Mouse (Mus musculus): Measurements from ENCODE around the gene Ddx25.

Ddx25 gene

DNA sequence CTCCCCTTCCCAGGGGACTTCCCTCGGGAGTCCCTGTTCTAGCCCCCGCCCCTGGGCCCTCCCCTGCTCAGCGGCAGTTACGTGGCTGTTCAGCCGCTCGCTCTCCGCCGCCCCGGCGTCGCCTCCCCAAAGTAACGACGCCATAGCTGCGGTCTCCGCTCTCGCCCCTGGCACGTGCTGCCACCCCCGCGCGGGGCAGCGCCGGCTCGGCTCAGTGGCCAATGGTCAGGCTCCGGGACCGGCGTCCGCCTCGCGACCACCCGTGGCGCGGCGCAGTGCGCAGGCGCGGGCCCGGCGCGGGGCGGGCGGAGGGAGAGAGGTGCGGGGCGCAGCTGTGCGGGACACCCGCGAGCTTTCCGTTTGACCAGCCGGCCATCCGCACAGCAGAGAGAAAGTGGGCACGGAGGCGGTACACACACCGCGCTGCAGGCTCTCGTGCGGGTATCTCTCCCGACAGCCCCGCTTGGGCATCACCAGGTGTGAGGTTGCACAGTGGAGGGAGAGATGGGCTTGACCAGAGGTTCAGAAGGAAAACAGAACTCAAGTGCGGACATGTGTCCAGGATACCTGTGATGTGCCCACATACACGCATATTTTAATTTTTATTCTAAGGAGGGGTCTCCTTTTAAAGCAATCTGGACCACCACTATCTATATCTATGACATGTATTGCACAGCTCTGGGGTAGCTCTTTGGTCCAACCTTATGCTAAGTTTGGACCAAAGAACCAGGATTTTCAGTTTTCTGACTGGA, at the start of gene Ddx25, which contains the start of gene Pus3:
Gene Ddx25 (minus strand): TSS at position 272 of the 752 bp plus-strand sequence.
Gene Pus3 (plus strand): TSS at position 339 of the 752 bp plus-strand sequence.
- peak; percentile 86 to 89 for DNase-seq (ENCODE audit: low spot score in 2 of 2)

DNA sequence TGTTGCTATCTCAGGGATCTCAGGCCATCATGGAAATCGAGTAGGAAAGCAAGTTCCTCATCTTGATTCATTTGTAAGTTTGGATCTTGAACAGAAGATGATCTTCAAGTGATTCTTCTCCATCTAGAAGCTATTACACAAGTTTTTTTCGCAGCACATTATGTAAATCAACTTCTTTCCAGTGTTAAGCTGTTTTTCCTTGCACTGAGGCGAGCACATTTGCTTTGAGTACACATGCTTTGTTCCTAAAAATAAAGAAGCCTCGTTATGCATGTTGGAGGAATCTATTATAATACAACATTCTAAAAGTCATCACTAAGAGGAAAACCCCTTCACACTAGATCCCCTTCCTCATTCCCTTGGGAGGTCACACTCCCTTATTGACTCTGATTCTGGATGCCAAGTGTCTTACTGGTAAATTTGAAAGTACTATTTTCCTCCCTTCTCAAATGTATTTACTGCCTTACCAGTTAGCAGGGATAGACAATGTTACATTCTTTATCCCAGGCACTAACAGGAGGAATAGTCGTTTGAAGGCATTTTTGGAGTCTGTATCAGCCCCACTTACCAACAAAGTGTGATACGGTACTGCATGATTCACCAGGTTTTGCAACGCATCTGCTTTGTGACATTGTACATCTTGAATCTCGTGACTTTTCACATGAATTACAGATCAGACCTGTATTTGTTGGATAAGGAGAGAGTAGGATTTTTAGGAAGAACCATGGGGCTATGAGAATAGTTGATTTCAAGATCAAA, 49.5 kb upstream of the Ddx25 start:
- peak in 1 of 2 experiments; percentile 29 for DNase-seq (ENCODE audit: low spot score in 2 of 2)

DNA sequence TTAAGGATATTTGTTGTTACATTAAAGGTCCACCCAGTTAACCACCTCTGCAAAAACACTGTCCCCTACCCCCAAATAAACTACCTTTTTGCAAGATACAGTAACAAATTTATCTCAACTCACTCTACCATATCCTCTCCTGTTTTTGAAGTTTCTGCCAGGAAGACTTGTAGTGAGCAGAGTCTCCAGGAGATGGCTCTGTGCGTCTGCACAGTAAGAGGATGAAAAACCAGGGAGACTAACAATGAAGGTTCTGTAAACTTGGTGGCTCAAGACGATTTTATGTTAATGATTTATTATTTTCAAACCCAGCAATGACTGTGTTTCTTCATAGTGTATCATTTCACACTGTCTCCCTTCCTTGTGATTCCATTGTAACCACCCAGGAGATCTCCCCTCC, 34.6 kb upstream of the Ddx25 start:
- DNase-seq (ENCODE audit: low spot score in 2 of 2), result peak; percentile 56 to 60

DNA sequence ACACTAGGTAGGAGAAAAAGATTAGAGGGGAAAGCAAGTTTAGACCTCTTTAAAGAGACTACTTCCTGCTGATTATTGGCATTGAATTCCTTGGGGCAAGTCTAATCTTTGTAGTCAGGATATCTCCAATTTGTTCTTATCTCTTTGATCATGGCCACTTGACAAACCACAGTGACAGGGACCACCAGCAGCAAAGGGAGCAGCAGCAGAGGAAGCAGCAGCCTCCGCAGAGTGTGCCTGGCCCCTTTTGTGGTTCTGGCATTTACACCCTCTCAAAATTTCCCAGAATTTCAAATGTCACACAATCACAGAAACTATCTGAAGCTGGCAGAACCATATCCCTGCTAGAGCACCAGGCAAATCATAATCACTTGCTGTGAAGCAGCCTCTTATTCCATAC, 29.3 kb upstream of the Ddx25 start:
- no peak for DNase-seq (ENCODE audit: low spot score in 2 of 2)

DNA sequence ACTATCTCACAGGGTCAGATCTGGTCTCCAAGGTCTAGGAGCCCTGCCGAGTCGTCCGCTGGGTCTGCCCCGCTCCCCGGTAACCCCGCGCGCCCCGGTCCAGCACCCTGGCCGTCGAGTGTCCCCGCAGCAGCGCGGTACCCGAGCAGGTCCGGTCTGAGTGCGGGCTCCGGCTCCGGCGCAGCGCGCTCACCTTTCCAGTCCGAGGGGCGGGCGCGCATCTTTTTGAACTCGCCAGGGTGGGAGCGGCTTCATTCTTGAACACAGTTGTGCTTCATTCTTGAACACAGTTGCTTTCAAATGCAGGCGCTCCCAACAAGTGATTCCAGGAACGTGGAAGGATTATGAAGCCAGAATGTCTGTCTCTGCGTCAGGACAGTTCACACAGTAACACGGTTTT, 16.1 kb upstream of the Ddx25 start:
- no peak for DNase-seq (ENCODE audit: low spot score in 2 of 2)

DNA sequence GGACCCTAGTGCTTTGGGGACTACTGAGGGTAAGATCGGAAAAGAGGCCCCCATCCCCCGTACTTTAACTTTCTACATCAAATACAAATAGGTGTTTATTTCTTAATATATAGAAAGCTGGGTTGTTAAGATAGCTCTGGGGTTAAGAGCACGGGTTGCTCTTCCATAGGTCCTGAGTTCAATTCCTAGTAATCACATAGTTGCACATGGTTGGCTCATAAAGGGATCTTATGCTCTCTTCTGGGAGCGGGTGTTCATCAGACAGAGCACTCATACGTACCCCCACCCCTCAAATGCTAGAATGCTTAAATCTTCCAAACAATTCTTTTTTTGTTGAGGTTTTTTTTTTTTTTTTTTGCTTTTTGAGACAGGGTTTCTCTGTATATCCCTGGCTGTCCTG, 12.3 kb upstream of the Ddx25 start:
- DNase-seq (ENCODE audit: low spot score in 2 of 2), result no peak

DNA sequence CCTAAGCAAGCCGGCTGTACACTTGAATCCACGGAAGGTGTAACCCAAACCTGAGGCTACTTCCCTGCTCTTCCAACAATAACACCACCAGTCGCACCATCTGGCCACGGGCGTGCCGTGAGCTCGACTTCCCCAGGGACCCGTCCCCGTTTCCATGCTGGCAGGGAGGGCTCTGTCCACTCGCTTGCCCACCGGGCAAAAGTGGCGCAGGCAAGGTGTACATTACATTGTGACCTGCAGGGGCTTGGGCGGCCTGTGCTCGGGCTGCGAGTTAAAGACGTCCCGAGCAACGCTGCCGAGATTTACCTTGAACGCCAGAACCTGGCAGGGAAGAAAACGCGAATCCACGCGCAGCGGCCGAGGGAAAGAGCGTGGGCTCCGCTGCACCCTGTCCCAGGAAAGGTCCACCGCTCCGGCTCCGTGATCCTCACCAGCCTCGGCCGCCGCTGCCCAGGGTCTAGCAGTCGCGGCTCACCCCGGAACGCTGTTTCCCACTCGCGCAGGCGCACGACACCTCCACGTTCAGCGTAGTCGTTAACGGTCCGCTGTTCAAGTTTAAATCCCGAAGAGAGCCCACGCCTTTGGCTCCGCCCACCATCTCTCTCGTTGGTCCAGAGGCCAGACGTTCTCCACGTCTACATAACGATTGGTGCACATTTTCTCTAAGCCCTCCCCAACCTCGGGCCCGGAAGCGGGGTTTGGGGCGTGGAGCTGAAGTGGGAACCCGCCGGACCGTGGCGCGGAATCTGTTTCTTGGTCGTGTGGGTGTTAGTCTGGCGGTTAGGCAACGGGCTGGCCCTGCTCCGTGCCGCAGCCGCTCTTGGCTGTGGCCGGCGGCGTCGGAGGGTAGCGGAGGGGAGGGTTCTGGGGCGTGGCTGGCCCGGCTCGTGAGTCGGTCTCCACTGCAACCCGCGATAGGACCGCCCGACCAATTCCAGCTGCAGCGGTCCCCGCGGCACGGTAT, 11.5 kb upstream of the Ddx25 start, which contains the start of the genes Pate2 and Hyls1:
Gene Pate2 (plus strand): TSS at position 714 of the 964 bp plus-strand sequence.
Gene Hyls1 (minus strand): TSS at position 828 of the 964 bp plus-strand sequence.
- DNase-seq (ENCODE audit: low spot score in 2 of 2), result peak; percentile 96 to 97

DNA sequence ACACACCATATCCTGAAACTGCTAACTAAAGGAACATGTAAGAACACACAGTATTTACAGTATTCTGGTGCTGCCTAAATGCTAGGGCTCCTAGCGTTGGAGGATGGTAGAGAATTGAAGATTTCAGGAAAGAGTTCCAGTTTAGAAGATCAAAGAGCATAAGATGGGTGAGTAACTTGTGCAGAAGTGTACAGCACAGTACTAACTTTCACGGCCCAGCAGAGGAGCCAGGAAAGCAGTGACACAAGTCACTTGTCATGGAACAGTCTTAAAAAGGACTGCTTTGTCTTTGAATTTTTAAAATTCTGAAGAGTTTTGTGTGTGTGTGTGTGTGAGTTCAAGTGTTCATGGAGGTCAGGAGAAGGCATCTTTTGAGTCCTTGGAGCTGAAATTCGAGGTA, 9.7 kb upstream of the Ddx25 start:
- DNase-seq (ENCODE audit: low spot score in 2 of 2), result no peak

DNA sequence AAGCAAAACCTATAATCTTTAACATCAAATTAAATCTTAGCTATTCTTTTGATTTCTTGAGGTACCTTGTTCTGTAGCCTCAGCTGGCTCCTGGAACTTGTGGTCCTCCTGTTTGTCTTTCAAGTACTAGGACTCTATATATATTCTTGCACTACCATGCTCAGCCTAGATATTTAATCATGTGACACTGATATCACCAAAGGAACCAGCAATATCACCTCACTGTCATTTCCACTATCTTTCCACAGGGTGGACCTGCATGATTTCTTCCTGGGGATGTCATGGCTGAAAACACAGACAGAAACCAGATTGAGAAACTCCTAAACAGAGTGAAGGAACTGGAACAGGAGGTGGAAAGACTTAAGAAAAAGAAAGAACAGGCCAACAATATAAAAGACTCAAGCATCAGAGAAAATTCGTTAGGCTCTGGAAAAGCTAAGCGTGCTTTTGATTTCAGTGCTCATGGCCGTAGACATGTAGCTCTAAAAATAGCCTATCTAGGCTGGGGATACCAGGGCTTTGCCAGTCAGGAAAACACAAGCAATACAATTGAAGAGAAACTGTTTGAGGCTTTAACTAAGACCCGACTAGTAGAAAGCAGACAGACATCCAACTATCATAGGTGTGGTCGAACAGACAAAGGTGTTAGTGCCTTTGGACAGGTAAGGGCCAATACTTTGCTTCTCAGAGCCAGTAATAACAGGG, 6.4 kb upstream of the Ddx25 start:
- DNase-seq (ENCODE audit: low spot score in 2 of 2), result no peak

DNA sequence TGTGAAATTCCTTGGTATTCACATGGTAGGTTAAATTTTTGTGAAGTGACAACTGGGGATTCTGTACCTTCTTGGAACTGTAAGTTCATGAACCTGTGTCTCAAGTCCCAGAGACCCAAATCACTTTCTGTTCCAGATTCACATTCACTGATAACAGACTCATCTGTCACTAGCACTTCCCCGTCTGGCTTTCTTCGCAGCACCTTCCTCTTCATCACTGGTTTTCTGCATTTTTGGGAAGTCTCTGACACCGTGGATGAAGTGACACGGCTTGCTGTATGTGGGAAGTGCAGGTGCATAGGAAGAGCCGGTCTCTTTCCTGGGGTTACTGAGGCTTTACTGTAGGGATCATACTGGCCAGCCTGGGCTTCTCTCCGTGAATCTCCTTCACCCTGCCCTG, 3.3 kb upstream of the Ddx25 start:
- DNase-seq (ENCODE audit: low spot score in 2 of 2), result no peak

DNA sequence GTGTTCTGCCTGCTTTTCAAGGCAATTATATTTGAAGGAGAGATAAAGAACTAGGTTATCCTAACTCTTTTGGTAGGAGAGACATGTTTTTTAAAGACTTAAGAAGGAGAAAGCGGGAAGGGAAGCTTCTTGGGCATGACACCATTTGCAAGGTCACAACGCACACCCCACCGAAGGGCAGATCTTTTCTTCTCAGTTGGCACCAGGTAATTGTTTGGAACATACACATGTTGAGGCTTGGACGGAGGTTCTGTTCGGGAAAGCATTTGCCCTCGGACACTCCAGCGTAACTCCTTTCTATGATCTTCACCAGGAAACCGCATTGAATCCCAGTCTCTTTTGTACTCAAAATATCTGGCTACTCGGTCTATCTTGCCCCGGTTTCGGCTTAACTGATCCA, 2.7 kb upstream of the Ddx25 start:
- no peak for DNase-seq (ENCODE audit: low spot score in 2 of 2)

DNA sequence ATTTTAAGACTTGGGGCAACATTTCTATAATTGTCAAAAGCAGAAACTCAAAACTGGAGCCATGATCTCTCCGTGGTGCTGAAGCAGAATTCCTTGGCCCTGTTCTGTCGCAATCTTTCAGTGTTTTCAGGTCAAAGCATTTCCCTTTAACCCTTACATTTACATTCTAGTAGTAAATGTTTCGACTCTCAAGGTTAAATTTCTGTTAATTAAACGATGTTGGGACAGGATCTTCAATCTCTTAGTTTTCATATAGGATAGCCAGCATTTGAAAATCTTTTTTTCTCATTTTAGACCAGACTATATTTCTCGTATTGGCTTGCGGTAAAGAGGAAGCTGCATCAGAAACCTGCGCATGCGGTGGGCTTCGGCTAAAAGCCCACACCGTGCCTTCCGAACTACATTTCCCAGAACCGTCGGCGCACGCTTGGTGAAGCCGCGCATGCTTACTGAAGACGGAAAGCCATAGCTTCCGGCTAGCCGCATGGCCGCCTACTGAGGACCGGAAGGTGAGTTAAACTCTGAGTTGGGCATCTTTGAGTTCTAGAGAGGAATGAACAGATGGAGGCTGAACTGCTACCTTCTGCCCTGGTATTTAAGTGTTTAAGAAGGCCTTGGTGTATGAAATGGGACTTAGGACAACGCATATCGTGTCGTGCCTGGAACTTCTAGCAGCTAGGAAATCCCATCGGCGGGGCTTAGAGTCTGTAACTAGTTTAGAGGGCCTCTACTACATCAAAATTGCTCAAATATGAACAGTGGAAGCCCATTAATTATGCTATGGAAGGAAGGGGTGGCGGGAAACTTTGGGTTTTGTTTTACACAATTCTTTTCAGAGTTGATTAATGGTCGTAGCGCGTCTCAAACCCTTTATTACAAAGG, 922 bp upstream of the Ddx25 start:
- peak; percentile 94 to 95 for DNase-seq (ENCODE audit: low spot score in 2 of 2)

DNA sequence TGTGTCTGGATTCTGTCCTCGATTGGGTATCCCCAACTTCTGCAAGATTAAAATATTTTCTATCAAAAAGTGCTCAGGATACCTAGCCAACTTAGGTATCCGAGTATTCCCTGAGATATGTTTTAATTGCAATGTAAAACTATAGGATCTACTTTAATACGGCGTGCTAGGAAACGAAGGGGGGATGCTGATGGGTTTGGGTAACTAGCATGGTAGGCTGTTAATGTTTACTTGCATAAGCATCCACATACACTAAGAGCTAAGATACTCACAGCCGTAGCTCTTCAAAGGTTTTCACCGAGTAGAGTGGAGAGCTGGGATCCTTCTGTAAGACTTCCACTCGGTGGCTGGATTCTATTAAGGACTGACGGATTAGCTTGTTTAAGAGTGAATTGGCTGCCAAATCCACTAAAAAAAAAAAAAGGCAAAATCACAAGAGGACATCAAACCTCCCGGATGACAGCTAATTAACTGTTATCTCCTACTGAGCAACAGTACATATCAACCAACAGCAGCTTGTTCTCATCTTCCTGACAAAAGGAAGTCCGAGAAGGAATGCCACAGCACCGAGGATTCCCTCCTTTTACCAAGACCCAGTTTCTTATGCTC, 1.7 kb downstream of the Ddx25 start:
- DNase-seq (ENCODE audit: low spot score in 2 of 2), result no peak

DNA sequence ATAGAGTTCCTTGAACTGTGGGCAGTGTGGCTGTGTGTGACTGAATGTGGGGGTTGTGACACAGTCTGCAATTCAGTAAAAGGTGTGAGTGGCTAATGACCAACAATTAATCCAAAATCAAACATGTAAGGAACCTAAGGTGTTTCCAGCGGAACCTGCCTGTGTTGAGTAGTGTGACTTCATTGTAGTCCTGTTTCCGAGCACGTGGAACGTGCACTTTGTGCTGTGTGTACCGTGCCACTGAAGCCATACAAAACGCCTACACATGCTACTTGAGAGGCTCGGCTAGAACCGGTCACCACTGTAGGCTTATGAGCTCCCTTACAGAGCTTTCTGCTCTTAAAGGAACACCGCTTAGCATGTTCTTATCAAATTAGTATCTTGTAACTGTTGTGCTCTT, 9.9 kb downstream of the Ddx25 start:
- no peak for DNase-seq (ENCODE audit: low spot score in 2 of 2)

DNA sequence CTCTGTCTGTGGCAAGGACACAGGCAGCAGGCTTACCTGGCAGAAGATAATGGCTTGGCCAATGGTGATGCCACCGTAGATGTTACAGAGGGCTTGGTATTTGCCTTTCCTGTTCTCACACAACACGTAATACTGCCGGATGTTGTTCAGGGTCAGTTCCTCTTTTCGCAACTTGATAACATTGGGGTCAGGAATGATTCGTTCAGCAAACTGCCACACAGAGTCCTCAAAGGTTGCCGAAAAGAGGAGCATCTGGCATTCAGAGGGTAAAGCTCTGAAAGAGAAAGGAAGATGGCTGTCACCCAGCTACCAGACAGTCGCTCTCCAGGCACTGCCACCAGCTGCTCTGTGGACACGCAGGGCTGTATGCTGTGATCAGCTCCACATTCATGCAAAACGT, 11.6 kb downstream of the Ddx25 start:
- no peak for DNase-seq (ENCODE audit: low spot score in 2 of 2)

DNA sequence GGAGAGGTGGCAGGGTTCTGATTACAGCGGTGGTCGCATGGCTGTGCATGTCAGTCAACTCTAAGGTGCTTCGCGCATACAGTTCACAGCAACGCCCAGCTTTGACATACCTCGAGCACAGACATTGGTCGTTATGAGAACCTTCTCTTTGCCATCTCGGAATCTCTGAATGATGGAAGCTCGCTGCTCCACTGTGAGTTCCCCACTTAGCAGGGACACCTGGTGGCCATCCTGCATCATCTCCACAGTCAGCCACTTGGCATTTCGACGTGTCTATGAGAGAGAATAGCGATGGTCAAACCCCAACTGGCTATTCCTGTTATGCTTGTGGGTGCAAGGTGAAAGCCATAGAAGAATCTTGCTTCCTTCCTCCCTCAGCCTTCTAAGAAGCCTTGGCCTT, 12.6 kb downstream of the Ddx25 start:
- no peak for DNase-seq (ENCODE audit: low spot score in 2 of 2)

DNA sequence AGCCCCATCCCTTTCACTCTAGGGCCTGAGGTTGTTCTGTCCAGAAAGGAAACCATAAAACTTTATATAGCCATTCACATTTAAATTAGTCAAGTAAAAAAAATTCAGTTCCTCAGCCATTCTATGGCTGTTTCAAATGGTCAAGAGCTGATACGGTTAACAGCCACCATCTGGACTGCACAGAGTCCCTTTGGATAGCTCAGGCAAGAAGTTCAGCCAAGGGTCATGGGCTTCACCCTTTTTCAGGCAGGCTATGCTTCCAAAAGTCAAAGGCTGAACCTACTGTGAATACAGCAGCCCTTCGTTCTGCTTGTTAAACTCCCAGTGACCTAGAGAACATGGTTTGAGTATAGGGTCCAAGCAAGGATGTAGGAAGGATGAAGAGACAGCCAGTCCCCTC, 13.7 kb downstream of the Ddx25 start:
- DNase-seq (ENCODE audit: low spot score in 2 of 2), result no peak

DNA sequence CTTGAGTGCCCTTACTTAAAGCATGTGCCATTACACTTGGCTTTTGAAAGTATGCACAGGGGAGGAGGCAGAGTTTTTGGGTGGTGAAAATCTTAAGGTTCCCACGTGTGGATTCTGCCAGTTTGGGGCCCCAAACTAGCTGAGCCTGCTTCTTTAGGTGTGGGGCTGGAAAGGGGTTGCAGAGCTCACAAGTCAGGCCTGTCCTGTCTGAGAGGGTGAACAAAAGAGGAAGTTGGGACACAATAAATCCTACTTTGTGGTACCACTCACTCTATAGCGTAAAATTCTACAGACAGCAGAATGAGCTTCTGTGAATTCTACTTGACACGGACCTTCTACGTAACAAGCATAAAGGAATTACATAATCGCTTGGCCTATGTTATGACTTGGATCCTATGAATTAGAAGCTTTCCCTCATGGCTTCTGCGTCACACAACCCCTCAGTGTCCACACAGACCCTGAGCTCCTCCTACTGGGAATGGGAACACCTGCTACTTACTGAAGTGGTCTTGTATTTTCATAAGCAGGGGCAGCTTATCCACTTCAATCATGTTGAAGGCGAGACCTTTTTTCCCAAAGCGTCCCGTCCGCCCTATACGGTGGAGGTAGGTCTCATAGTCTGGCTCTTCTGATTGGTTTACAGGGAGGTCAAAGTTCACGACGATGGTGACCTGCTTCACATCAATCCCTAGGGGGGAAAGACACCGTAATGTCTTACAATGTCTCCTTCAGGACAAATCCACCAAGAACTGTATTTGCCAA, 15.0 kb downstream of the Ddx25 start:
- no peak for DNase-seq (ENCODE audit: low spot score in 2 of 2)

DNA sequence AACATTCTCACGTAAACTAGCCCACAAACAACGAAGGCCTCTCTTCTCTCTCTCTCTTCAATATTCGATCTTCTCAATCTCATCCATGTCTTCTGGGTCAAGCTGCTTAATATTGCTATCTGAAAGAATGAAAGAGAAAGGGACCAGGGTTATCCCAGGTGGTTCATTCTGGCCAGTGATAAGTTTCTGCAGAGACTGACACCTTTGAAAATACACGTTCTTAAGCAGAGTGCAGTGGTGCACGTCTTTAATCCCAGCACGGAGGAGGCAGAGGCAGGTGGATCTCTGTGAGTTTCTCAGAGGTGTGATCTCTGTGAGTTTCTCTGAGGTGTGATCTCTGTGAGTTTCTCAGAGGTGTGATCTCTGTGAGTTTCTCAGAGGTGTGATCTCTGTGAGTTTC, 16.4 kb downstream of the Ddx25 start:
- DNase-seq (ENCODE audit: low spot score in 2 of 2), result no peak

Measured in right cerebral cortex, postnatal 10 days (tissue).